Mouse (Mus musculus) myocyte (in vitro differentiated cells): Measurements from ENCODE around the gene D17H6S53E.

Source experiments
- E2F4 ChIP-seq: IDR thresholded peaks from one replicate; pipeline ENCODE4 v1.6.1; 2011; ENCODE audit warnings: mild to moderate bottlenecking, control low read depth, moderate library complexity; ENCODE audit not compliant: insufficient read depth
- MAX ChIP-seq: IDR thresholded peaks from one replicate; pipeline ENCODE4 v1.6.1; 2011; ENCODE audit warnings: low read depth, mild to moderate bottlenecking, control low read depth
- POLR2A ChIP-seq: IDR thresholded peaks from one replicate; pipeline ENCODE4 v1.6.1; 2011; ENCODE audit warnings: low read depth, mild to moderate bottlenecking, control low read depth, moderate library complexity; ENCODE audit not compliant: insufficient read length
- SRF ChIP-seq: IDR thresholded peaks from one replicate; pipeline ENCODE4 v1.6.1; 2011; ENCODE audit warnings: low read depth; ENCODE audit not compliant: control insufficient read depth, insufficient read length
- USF1 ChIP-seq: IDR thresholded peaks from one replicate; pipeline ENCODE4 v1.6.1; 2011; ENCODE audit warnings: low read depth, mild to moderate bottlenecking, control low read depth, moderate library complexity

- no peak for TF ChIP-seq POLR2A
- TF ChIP-seq SRF = no peak
- TF ChIP-seq MAX = no peak
- TF ChIP-seq E2F4 = no peak
- TF ChIP-seq USF1 = no peak
Measured at GRCm38 (mm10) chr17:35131038-35131437, 4.9 kb downstream of the D17H6S53E start.
